Mouse (Mus musculus): ENCODE results near the gene Lpp. TPM values are rescaled to one million over a fixed set of nuclear protein-coding genes. Genes with fewer than 3 reads are reported as not detected.

The Lpp gene
- polyA plus RNA-seq, 1 experiment: 176 TPM

DNA sequence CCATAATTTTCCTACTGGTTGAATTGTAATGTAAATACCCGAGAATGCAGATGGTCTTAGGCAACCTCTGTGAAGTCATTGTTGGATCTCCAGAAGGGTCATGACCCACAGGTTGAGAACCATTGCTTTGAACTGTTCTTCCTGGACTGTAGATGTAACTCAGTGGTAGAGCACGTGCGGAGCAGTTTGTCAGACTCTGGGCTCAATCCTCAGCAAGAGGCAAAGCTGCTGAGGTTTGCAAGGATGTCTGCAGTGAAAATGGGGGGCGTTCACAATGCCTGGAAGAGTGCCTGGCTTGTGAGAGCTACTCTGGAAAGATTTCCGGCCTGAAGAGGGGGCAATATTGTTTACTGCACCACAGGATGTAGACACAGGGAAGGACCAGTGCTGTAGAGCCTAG, 6.2 kb downstream of the Lpp start:
- H3K4me3 ChIP-seq (ENCODE audit: control insufficient read depth, low read depth, low read length): no peak overlapping the region
- H3K4me1 ChIP-seq (ENCODE audit: control insufficient read depth, insufficient read depth, low read length): peaks cover 1% of the 10 kb centered on the region
- H3K36me3 ChIP-seq (ENCODE audit: control insufficient read depth, insufficient read depth, low read length): no peaks in the 10 kb centered on the region
- no peak for TF ChIP-seq CTCF (IDR thresholded peaks at IDR 0.05; ENCODE audit: control insufficient read depth, insufficient read depth, insufficient replicate concordance, low read depth, low read length)
- TF ChIP-seq POLR2A (IDR thresholded peaks at IDR 0.05; ENCODE audit: control insufficient read depth, low read depth, low read length): no peak
- H3K27me3 ChIP-seq (ENCODE audit: control insufficient read depth, insufficient read depth, low read length): no peaks in the 10 kb centered on the region
- no peak overlapping the region for H3K27ac ChIP-seq (ENCODE audit: control insufficient read depth, insufficient read depth, low read depth, low read length)

- TF ChIP-seq POLR2A (IDR thresholded peaks at IDR 0.05; ENCODE audit: control insufficient read depth, low read depth, low read length) (no peak), CTCF (IDR thresholded peaks at IDR 0.05; ENCODE audit: control insufficient read depth, insufficient read depth, insufficient replicate concordance, low read depth, low read length) (no peak)
- no peaks in the 10 kb centered on the region for H3K36me3 ChIP-seq (ENCODE audit: control insufficient read depth, insufficient read depth, low read length)
- H3K4me3 ChIP-seq (ENCODE audit: control insufficient read depth, low read depth, low read length): no peak overlapping the region
- H3K27ac ChIP-seq (ENCODE audit: control insufficient read depth, insufficient read depth, low read depth, low read length): no peak overlapping the region
- no peaks in the 10 kb centered on the region for H3K4me1 ChIP-seq (ENCODE audit: control insufficient read depth, insufficient read depth, low read length)
- H3K27me3 ChIP-seq (ENCODE audit: control insufficient read depth, insufficient read depth, low read length): no peaks in the 10 kb centered on the region
Observed at GRCm38 (mm10) chr16:24400776-24401175, 7.5 kb downstream of the Lpp start.

GRCm38 (mm10) chr16:24402801-24403200, 9.5 kb downstream of the Lpp start:
- Histone ChIP-seq H3K36me3 (ENCODE audit: control insufficient read depth, insufficient read depth, low read length) (no peaks in the 10 kb centered on the region), H3K27ac (ENCODE audit: control insufficient read depth, insufficient read depth, low read depth, low read length) (no peak overlapping the region), H3K4me1 (ENCODE audit: control insufficient read depth, insufficient read depth, low read length) (no peaks in the 10 kb centered on the region), H3K4me3 (ENCODE audit: control insufficient read depth, low read depth, low read length) (no peak overlapping the region), H3K27me3 (ENCODE audit: control insufficient read depth, insufficient read depth, low read length) (no peaks in the 10 kb centered on the region)
- TF ChIP-seq POLR2A (IDR thresholded peaks at IDR 0.05; ENCODE audit: control insufficient read depth, low read depth, low read length) (no peak), CTCF (IDR thresholded peaks at IDR 0.05; ENCODE audit: control insufficient read depth, insufficient read depth, insufficient replicate concordance, low read depth, low read length) (no peak)

DNA sequence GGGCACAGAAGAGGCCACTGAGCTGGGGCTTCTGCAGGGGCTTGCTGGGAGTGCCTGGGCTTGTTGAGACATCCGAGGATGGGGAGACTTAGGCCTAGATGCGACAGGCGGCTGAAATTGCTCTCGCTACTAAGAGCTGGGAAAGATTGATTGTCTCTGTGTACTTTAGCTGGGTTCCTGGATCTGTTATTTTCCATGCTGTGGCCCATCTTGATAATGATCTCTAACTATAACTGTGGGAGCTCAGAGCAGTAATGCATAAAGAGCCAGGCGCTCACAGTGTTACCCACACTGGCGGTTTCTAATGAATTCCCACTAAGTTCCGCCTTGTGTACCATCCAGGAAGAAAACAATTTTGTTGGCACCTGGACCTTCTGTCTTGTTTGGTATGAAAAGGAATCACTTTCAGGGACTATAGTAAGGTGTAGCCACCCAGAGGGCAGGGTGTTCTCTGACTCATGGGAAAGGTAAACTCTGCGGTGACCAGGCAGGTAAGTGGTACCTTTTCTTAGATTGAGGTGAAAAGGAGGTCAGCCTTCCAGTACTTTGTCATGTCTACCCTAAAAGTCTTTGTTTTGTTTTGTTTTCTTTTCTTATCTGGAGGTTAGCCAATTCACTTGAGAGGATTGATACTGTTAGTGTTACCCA, 10.6 kb downstream of the Lpp start:
- no peak overlapping the region for H3K4me3 ChIP-seq (ENCODE audit: control insufficient read depth, low read depth, low read length)
- no peaks in the 10 kb centered on the region for H3K4me1 ChIP-seq (ENCODE audit: control insufficient read depth, insufficient read depth, low read length)
- H3K36me3 ChIP-seq (ENCODE audit: control insufficient read depth, insufficient read depth, low read length): no peaks in the 10 kb centered on the region
- H3K27ac ChIP-seq (ENCODE audit: control insufficient read depth, insufficient read depth, low read depth, low read length): no peak overlapping the region
- TF ChIP-seq CTCF (IDR thresholded peaks at IDR 0.05; ENCODE audit: control insufficient read depth, insufficient read depth, insufficient replicate concordance, low read depth, low read length): no peak
- no peaks in the 10 kb centered on the region for H3K27me3 ChIP-seq (ENCODE audit: control insufficient read depth, insufficient read depth, low read length)

DNA sequence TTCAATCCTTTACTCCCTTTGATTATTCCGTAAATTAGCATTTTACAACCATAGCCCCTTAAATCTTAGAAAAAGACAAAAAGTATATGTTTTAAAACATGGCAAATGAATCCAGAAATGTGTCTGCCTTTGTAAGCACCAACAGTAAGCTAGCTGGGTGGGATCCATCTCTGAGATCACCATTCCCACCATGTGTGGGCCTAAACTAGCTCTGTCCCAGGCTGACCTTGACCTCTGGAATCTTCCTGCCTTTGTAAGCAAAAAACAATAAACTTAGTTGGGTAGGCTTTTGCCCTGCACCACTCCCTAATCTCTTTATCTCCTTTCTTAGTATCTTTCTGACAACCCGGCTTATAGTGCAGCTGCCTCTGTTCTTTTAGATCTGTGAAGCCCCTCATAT, 13.2 kb downstream of the Lpp start:
- H3K36me3 ChIP-seq (ENCODE audit: control insufficient read depth, insufficient read depth, low read length): no peaks in the 10 kb centered on the region
- H3K27me3 ChIP-seq (ENCODE audit: control insufficient read depth, insufficient read depth, low read length): no peaks in the 10 kb centered on the region
- TF ChIP-seq CTCF (IDR thresholded peaks at IDR 0.05; ENCODE audit: control insufficient read depth, insufficient read depth, insufficient replicate concordance, low read depth, low read length) (no peak), POLR2A (IDR thresholded peaks at IDR 0.05; ENCODE audit: control insufficient read depth, low read depth, low read length) (no peak)
- H3K27ac ChIP-seq (ENCODE audit: control insufficient read depth, insufficient read depth, low read depth, low read length): no peak overlapping the region
- no peak overlapping the region for H3K4me3 ChIP-seq (ENCODE audit: control insufficient read depth, low read depth, low read length)
- no peaks in the 10 kb centered on the region for H3K4me1 ChIP-seq (ENCODE audit: control insufficient read depth, insufficient read depth, low read length)

DNA sequence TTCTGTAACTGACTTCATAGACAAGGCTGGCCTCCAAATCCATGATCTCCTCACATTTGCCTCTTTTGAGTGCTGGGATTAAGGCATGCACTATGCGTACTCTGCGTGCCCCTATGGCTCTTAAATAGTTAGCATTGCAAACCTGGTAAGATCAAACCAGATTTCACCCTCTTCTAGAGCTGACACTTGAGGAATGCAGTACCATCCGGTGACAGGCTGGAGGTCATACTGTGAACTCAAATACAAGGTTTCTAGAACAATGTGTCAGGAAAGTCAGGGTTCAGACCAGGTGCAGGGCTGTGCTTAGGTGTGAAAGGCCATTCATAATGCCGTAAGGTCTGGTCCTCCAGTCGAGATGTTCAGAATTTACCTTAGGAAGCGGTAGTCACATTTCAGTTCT, 18.0 kb downstream of the Lpp start:
- Histone ChIP-seq H3K27me3 (ENCODE audit: control insufficient read depth, insufficient read depth, low read length) (no peaks in the 10 kb centered on the region), H3K36me3 (ENCODE audit: control insufficient read depth, insufficient read depth, low read length) (no peaks in the 10 kb centered on the region), H3K4me3 (ENCODE audit: control insufficient read depth, low read depth, low read length) (no peak overlapping the region), H3K4me1 (ENCODE audit: control insufficient read depth, insufficient read depth, low read length) (no peaks in the 10 kb centered on the region), H3K27ac (ENCODE audit: control insufficient read depth, insufficient read depth, low read depth, low read length) (no peak overlapping the region)
- TF ChIP-seq CTCF (IDR thresholded peaks at IDR 0.05; ENCODE audit: control insufficient read depth, insufficient read depth, insufficient replicate concordance, low read depth, low read length): no peak
- no peak for TF ChIP-seq POLR2A (IDR thresholded peaks at IDR 0.05; ENCODE audit: control insufficient read depth, low read depth, low read length)

- H3K27ac ChIP-seq (ENCODE audit: control insufficient read depth, insufficient read depth, low read depth, low read length): no peak overlapping the region
- no peaks in the 10 kb centered on the region for H3K36me3 ChIP-seq (ENCODE audit: control insufficient read depth, insufficient read depth, low read length)
- no peak overlapping the region for H3K4me3 ChIP-seq (ENCODE audit: control insufficient read depth, low read depth, low read length)
- no peaks in the 10 kb centered on the region for H3K4me1 ChIP-seq (ENCODE audit: control insufficient read depth, insufficient read depth, low read length)
- no peaks in the 10 kb centered on the region for H3K27me3 ChIP-seq (ENCODE audit: control insufficient read depth, insufficient read depth, low read length)
- TF ChIP-seq CTCF (IDR thresholded peaks at IDR 0.05; ENCODE audit: control insufficient read depth, insufficient read depth, insufficient replicate concordance, low read depth, low read length) (no peak), POLR2A (IDR thresholded peaks at IDR 0.05; ENCODE audit: control insufficient read depth, low read depth, low read length) (no peak)
Observed at GRCm38 (mm10) chr16:24412193-24412592, 18.9 kb downstream of the Lpp start.

GRCm38 (mm10) chr16:24413059-24413458, 19.8 kb downstream of the Lpp start:
- no peaks in the 10 kb centered on the region for H3K27me3 ChIP-seq (ENCODE audit: control insufficient read depth, insufficient read depth, low read length)
- H3K27ac ChIP-seq (ENCODE audit: control insufficient read depth, insufficient read depth, low read depth, low read length): no peak overlapping the region
- H3K4me3 ChIP-seq (ENCODE audit: control insufficient read depth, low read depth, low read length): no peak overlapping the region
- no peak for TF ChIP-seq POLR2A (IDR thresholded peaks at IDR 0.05; ENCODE audit: control insufficient read depth, low read depth, low read length)
- TF ChIP-seq CTCF (IDR thresholded peaks at IDR 0.05; ENCODE audit: control insufficient read depth, insufficient read depth, insufficient replicate concordance, low read depth, low read length): no peak
- H3K4me1 ChIP-seq (ENCODE audit: control insufficient read depth, insufficient read depth, low read length): no peaks in the 10 kb centered on the region
- no peaks in the 10 kb centered on the region for H3K36me3 ChIP-seq (ENCODE audit: control insufficient read depth, insufficient read depth, low read length)

Data from testis, adult 2 months (tissue).